Comparison of ENCODE assay signal across 34 mouse cellular contexts in genomic region chr7:122229916-122230315, GRCm38 (mm10). TPM values are rescaled to one million over a fixed set of nuclear protein-coding genes. Genes with fewer than 3 reads are reported as not detected.
"Had no signal": no experiment of that assay in that cellular context is flagged by ENCODE, and none has a peak within 500 bp of the region (broad histone marks: within the 10 kb centered on the region; RNA-seq: fewer than 3 reads in every experiment).

No protein-coding gene starts in this region.

- DNase-seq: cerebellum, adult 9-11 months; cerebellum, postnatal 10 days; cerebellum, postnatal 14 days; cerebellum, postnatal 25 days; cerebellum, postnatal 36 days; embryo, embryonic 11 days; forebrain, postnatal 0 days; gastrocnemius, adult 2 months; gastrocnemius, postnatal 10 days; gastrocnemius, postnatal 25 days; gastrocnemius, postnatal 36 days; heart, adult 11 months; heart, adult 18-20 months; heart, adult 2 months had no signal

- ATAC-seq: forebrain, embryonic 13.5 days; forebrain, embryonic 14.5 days; forebrain, embryonic 15.5 days; forebrain, embryonic 16.5 days; forebrain, postnatal 0 days had no signal

- H3K9me3 ChIP-seq: embryonic facial prominence, embryonic 10.5 days; embryonic facial prominence, embryonic 12.5 days; embryonic facial prominence, embryonic 13.5 days; embryonic facial prominence, embryonic 15.5 days; forebrain, embryonic 10.5 days; forebrain, embryonic 12.5 days; forebrain, embryonic 13.5 days; forebrain, embryonic 15.5 days; heart, embryonic 10.5 days had no signal

- H3K4me2 ChIP-seq: embryonic facial prominence, embryonic 12.5 days; embryonic facial prominence, embryonic 13.5 days; embryonic facial prominence, embryonic 15.5 days; forebrain, embryonic 12.5 days; forebrain, embryonic 13.5 days; forebrain, embryonic 15.5 days had no signal

- H3K36me3 ChIP-seq: embryonic facial prominence, embryonic 10.5 days; embryonic facial prominence, embryonic 12.5 days; embryonic facial prominence, embryonic 13.5 days; embryonic facial prominence, embryonic 15.5 days; forebrain, embryonic 10.5 days; forebrain, embryonic 12.5 days; forebrain, embryonic 15.5 days; heart, embryonic 10.5 days had no signal

- H3K27ac ChIP-seq: embryonic facial prominence, embryonic 10.5 days; embryonic facial prominence, embryonic 12.5 days; embryonic facial prominence, embryonic 13.5 days; embryonic facial prominence, embryonic 15.5 days; forebrain, embryonic 10.5 days; forebrain, embryonic 12.5 days; forebrain, embryonic 13.5 days; forebrain, embryonic 15.5 days; gastrocnemius, adult 2 months; heart, adult 2 months; heart, embryonic 10.5 days had no signal

- H3K9ac ChIP-seq: embryonic facial prominence, embryonic 12.5 days; embryonic facial prominence, embryonic 13.5 days; embryonic facial prominence, embryonic 15.5 days; forebrain, embryonic 12.5 days; forebrain, embryonic 13.5 days; forebrain, embryonic 15.5 days; forebrain, postnatal 0 days had no signal

- H3K27me3 ChIP-seq: embryonic facial prominence, embryonic 12.5 days; embryonic facial prominence, embryonic 13.5 days; embryonic facial prominence, embryonic 15.5 days; forebrain, embryonic 12.5 days; forebrain, embryonic 13.5 days; forebrain, embryonic 15.5 days had no signal

- H3K4me1 ChIP-seq: embryonic facial prominence, embryonic 10.5 days; embryonic facial prominence, embryonic 12.5 days; embryonic facial prominence, embryonic 13.5 days; embryonic facial prominence, embryonic 15.5 days; forebrain, embryonic 10.5 days; forebrain, embryonic 12.5 days; forebrain, embryonic 13.5 days; forebrain, embryonic 15.5 days; heart, embryonic 10.5 days had no signal

- H3K4me3 ChIP-seq: embryonic facial prominence, embryonic 10.5 days; embryonic facial prominence, embryonic 12.5 days; embryonic facial prominence, embryonic 13.5 days; embryonic facial prominence, embryonic 15.5 days; erythroblast, embryonic 14.5 days; forebrain, embryonic 10.5 days; forebrain, embryonic 12.5 days; forebrain, embryonic 13.5 days; forebrain, embryonic 15.5 days; gastrocnemius, adult 2 months; heart, adult 2 months; heart, embryonic 10.5 days had no signal

RNA-seq across cellular contexts. Expression of gene Chp2, which starts 10.6 kb away (rescaled TPM):
- total RNA-seq: common myeloid progenitor, adult 5-6 weeks had no signal
- polyA plus RNA-seq: embryonic facial prominence, embryonic 10.5 days; embryonic facial prominence, embryonic 11.5 days; embryonic facial prominence, embryonic 12.5 days; embryonic facial prominence, embryonic 13.5 days; erythroblast, embryonic 14.5 days; forebrain, embryonic 10.5 days; forebrain, embryonic 11.5 days had no signal

RNA-seq across cellular contexts. Expression of gene Ern2, which starts 43.9 kb away (rescaled TPM):
- total RNA-seq: common myeloid progenitor, adult 5-6 weeks; gastrocnemius, adult 18-20 months; gastrocnemius, adult 2 months; gastrocnemius, adult 8-10 months; gastrocnemius, postnatal 10 days; gastrocnemius, postnatal 25 days; gastrocnemius, postnatal 36 days; gastrocnemius, postnatal 4 days; granulocyte monocyte progenitor cell, adult 5-6 weeks; heart, adult 18-20 months; heart, adult 2 months; heart, adult 8-10 months had no signal
- polyA plus RNA-seq: embryonic facial prominence, embryonic 11.5 days; embryonic facial prominence, embryonic 12.5 days; embryonic facial prominence, embryonic 13.5 days; embryonic facial prominence, embryonic 15.5 days; erythroblast, embryonic 14.5 days; forebrain, embryonic 10.5 days; heart, embryonic 10.5 days had no signal

RNA-seq across cellular contexts. Expression of gene Prkcb, which starts 58.6 kb away (rescaled TPM):
- polyA plus RNA-seq: erythroblast, embryonic 14.5 days had no signal
